In genomic region chr3:122078141-122078540, GRCm38 (mm10) we compare ENCODE assay signal across 8 mouse cellular contexts. TPM values are rescaled to one million over a fixed set of nuclear protein-coding genes. Genes with fewer than 3 reads are reported as not detected.
DNase-seq lines count a peak whose midpoint lies in the region; ATAC-seq and TF ChIP-seq lines count a peak whose summit lies in the region.

No protein-coding gene starts in this region.

- no peaks in the 10 kb centered on the region for H3K36me3 ChIP-seq in kidney, embryonic 16.5 days (ENCODE audit: insufficient read depth, low read length)

- peak; percentile 55 for ATAC-seq in kidney, embryonic 16.5 days (ENCODE audit: low FRiP score, low TSS enrichment)

- peak overlapping the region; percentile 60 for H3K27ac ChIP-seq in kidney, embryonic 16.5 days (ENCODE audit: low read length)

- no peaks in the 10 kb centered on the region for H3K9me3 ChIP-seq in kidney, embryonic 16.5 days (ENCODE audit: low read length)

- H3K4me1 ChIP-seq in kidney, embryonic 16.5 days (ENCODE audit: insufficient read depth, low read length): peaks cover 37% of the 10 kb centered on the region

- DNase-seq in ZHBTc4 (ENCODE audit: low read depth, low spot score): peak; percentile 23
- DNase-seq in brain, embryonic 14.5 days (ENCODE audit: low read depth): peak; percentile 83
- DNase-seq in heart, adult 8-10 months (ENCODE audit: low spot score): peak; percentile 77
- peak; percentile 85 for DNase-seq in lung, postnatal 10 days
- DNase-seq in telencephalon, adult 2 months (ENCODE audit: low read depth, low spot score): peak; percentile 71
- no peak for DNase-seq in urinary bladder, postnatal 14 days (ENCODE audit: low spot score)
- DNase-seq in urinary bladder, postnatal 36 days (ENCODE audit: low spot score in 2 of 2): no peak

- no peak for TF ChIP-seq CTCF in brain, embryonic 14.5 days (IDR thresholded peaks at IDR 0.05; ENCODE audit: borderline replicate concordance, extremely low read depth, insufficient read depth, insufficient read length)

- H3K4me3 ChIP-seq in kidney, embryonic 16.5 days (ENCODE audit: low read length): no peak overlapping the region

- no peak overlapping the region for H3K9ac ChIP-seq in kidney, embryonic 16.5 days (replicated peaks; ENCODE audit: low read length)

- H3K27me3 ChIP-seq in kidney, embryonic 16.5 days (ENCODE audit: insufficient read depth, low read length): no peaks in the 10 kb centered on the region

- WGBS in kidney, embryonic 16.5 days: 46% methylated on average over 6 of the region's 6 CpGs

- no peak overlapping the region for H3K4me2 ChIP-seq in kidney, embryonic 16.5 days (replicated peaks; ENCODE audit: low read depth, low read length)

- no peak for TF ChIP-seq POLR2A in brain, embryonic 14.5 days (IDR thresholded peaks at IDR 0.05; ENCODE audit: borderline replicate concordance, extremely low read depth, insufficient read depth, insufficient read length, poor library complexity, severe bottlenecking)

RNA-seq across cellular contexts. Expression of gene Abca4, which starts 33.9 kb away (rescaled TPM):
- 1.9 and 5.0 TPM in 2 replicates for polyA plus RNA-seq in brain, embryonic 14.5 days (2012; rRNA removed)
- total RNA-seq in heart, adult 8-10 months (2022): 1 to 10 TPM; 1.8 to 2.7 (median 2.3) TPM
- 0.73 and 1.4 TPM in 2 replicates for polyA plus RNA-seq in kidney, embryonic 16.5 days (2015; fragmentation: Nextera tagmentation; extraction: Ambion mirVana)

Comparison
In these comparisons a context has a peak if more than half of its experiments do, and no peak if none do; other contexts are left out.
1. DNase-seq: peak in ZHBTc4 (single experiment), brain, embryonic 14.5 days (single experiment), heart, adult 8-10 months (single experiment), lung, postnatal 10 days (single experiment) and telencephalon, adult 2 months (single experiment); none in urinary bladder, postnatal 14 days (single experiment) and urinary bladder, postnatal 36 days (0 of 2).